Mouse (Mus musculus): ENCODE measurements around the gene Bri3.

The Bri3 gene

DNA sequence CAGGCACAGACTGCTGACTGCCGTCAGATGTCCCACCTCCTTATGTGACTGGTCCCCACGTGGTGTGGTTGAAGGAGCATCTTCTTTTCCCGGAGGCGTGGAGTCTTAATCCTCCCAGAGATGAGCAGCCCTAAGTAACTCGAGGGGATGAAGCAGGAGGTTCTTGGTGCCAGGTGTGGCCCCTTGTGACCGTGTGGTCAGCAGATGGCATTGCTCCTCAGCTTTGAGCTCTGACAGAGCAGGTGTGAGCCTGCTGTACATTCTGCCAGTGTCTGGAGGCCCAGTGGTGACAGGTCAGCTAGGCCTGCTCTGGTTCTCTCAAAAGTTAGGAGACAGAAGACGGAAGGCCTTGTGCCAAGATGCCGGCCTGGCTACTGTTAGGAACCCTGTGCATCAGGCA lies 16.2 kb downstream of the Bri3 start:
- DNase-seq (ENCODE audit: extremely low read depth, insufficient read length, low spot score), result no peak

DNA sequence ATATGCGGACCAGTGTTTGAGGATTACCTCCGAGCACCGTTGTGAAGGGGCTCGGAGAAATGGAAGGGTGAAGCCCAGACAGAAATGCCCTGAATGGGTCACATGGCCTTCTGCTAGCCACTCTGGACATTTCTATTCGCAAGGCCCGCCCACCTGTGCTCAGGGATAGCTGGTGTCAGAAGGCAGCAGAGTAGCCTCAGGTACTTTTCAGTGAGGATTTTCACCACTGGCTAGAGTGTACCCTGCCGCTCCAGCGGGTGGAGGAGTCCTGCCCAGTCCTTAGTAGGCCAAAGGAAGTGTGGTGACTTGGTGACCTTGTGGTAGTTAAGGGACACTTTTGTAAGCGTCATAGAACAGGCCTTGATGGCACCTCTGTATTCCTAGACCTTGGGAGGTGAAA lies 17.1 kb downstream of the Bri3 start:
- DNase-seq (ENCODE audit: extremely low read depth, insufficient read length, low spot score), result no peak

DNA sequence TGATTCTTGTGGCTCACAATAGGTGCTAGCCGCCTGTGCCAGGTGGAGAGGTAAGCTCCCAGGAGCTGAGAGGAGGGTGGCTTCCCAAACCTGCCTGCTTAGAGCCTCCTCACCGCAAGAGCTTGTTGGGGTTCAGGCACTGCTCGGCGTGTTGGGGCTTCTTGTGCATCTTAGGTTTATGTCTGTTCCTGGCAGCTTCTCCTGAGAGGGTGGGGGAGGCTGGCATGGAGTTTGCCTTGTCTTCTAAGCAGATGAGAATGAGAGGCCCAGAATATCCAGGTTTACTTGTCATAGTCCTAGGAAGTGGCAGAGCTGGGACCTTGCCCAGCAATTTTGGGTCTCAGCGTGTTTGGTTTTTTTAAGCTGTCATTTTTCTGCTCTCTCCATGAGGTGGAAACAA lies 17.6 kb downstream of the Bri3 start:
- DNase-seq (ENCODE audit: extremely low read depth, insufficient read length, low spot score), result no peak

DNA sequence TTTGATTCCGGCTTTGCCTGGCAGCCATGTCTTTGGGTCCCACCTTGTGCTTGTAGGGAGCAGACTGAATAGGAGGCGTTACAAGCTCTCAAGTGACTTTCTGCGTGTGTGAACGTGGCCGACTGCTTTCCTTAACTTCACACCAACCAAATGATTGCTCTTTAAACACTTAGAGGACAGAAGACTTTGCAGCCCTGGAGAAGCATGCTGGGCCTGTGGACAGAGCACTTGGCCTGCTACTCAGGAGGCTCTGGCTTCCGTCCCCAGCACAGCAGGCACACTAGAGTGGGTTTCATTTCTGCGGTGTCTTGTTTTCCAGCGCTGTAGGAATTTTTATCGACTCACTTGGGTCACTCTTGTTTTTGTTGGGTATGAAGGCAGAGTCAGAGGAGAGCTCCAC lies 18.8 kb downstream of the Bri3 start:
- no peak for DNase-seq (ENCODE audit: extremely low read depth, insufficient read length, low spot score)

DNA sequence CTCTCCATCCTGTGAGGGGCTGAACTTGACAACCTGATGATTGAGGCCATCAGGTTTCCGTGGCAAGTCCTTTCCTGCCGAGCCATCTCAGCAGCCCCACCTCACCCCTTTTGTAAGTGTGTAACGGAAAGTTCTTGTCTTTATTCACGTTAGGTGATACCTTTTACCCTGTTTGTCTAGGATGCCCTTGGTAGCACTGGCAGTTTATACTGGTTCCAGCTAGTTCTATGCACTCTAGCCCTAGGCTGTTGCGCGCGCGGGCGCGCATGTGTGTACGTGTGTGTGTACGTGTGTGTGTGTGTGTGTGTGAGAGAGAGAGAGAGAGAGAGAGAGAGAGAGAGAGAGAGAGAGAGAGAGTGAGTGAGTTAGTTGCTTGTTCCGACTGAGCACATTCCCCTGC lies 19.3 kb downstream of the Bri3 start:
- no peak for DNase-seq (ENCODE audit: extremely low read depth, insufficient read length, low spot score)

DNA sequence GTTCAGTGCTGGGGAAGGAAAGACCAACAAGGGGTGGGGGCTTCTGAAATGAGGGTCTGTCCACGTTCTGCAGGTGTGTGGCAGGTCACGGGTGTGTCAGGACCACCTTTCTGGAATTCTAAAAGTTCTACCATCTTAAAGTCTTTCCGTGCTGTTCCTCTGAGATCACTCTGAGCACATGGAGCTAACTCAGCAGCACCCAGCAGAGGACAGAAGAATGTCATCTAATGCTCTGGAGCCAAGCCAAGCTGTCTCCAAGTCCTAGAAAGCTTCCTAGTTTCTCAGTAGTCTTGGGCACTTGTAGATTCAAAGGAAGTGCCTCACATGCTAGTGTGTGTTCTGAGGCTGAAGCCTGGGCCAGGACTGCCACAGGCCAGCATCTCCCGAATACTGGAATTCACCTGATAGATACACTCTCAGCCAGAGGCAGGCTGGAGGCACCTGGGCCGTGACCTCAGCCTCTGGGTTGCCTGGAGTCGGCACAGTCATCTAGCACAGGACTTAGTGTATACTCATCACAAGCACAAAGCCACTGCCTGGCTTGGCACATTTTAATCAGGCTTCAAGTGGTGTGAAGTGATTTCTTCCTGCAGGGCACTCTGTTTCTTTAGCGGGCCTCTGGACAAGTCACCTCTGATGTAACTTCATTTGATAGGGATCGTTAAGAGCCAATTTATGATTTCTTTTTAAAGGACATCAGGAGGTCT lies 23.5 kb downstream of the Bri3 start:
- peak; percentile 43 for DNase-seq (ENCODE audit: extremely low read depth, insufficient read length, low spot score)

DNA sequence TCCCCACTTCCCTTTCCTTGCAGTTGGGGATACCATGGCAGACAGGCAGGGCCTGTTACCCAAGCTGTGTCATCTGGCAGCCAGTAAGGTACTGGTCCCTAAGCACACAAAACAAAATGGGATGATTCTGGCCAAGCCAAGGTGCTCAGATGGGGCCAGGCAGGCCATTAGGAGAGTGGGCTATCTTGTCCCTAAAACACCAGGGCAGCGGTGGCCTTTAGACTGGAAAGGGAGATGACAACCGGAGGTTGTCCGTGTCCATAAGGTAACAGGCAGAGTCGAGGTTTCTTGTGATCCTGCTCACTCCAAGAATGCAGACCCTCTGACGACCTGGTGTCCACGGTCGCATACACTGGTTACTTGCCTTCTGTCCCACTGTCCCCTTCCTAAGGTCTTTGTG lies 25.7 kb downstream of the Bri3 start:
- DNase-seq (ENCODE audit: extremely low read depth, insufficient read length, low spot score), result no peak

DNA sequence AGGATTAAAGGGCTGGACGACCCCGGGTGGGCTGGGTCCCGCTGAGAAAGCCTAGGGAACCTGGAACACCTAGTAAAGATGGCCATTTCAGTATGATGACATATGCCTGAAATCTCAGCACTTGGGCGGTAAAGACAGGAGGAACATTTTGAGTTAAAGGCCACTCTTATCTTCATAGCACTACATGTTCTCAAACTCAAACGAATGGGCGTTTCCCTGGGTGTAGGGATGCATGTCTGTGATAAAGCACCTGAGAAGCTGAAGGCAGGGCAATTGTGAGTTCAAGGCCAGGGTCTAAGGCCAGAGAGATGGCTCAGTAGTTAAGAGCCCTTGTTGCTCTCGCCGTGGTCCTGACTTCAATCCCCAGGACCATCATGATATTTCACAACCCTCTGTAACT lies 26.2 kb downstream of the Bri3 start:
- DNase-seq (ENCODE audit: extremely low read depth, insufficient read length, low spot score), result no peak

DNA sequence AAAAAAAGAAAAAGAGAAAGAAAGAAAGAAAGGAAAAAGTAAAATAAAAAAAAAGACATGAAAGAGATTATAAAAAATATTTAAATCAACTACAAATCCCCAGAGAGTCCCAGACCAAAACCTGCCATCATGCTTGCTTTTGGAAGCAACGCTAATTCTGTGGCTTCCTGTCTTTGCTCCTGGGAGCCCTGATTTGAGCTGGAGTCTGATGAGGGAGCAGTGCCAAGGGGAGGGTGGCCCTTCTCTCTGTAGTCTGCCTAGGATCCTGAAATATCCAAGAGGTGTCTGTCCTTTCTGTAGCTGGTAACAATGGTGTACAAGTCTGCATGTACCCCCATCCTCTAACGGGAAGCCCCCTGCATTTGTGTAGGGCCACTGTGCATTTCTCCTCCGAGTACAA lies 26.9 kb downstream of the Bri3 start:
- no peak for DNase-seq (ENCODE audit: extremely low read depth, insufficient read length, low spot score)

DNA sequence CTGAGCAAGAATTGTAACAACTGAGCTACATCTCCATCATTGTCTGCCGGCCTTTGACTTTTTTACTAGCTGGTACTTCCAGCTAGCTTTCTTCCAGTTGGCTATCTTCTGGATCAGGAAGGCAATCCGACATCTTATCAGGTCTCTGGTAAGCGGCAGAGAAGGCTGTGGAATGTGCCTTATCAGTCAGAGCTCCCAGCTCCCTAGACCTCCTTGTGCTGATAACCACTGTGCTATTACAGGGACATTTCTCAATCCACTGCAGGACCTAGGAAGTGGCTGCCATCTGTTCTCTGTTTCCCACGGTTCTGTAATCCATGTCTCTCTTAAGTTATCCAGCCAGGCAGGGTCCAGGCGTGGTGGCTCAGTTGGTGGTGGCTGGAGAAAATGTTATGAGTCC lies 27.5 kb downstream of the Bri3 start:
- DNase-seq (ENCODE audit: extremely low read depth, insufficient read length, low spot score), result no peak

DNA sequence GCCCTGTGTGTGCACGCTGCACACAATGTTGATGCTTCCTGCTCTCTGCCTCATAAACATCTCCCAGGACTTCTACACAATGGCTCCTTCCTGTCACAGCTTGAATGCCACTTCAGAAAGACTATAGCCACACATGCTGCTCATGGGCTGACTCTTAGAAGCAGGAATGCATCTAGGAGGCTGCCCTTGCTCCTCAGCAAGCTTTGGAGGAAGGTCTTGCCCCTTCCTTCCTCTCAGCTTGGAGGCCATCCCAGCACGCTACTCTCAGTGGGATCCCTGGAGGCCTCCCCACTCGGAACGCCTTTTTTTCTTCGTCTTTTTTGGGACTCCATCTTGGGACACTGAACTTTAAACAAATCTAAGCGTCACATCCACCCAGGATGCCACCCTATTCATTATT lies 30.7 kb downstream of the Bri3 start:
- DNase-seq (ENCODE audit: extremely low read depth, insufficient read length, low spot score), result no peak

DNA sequence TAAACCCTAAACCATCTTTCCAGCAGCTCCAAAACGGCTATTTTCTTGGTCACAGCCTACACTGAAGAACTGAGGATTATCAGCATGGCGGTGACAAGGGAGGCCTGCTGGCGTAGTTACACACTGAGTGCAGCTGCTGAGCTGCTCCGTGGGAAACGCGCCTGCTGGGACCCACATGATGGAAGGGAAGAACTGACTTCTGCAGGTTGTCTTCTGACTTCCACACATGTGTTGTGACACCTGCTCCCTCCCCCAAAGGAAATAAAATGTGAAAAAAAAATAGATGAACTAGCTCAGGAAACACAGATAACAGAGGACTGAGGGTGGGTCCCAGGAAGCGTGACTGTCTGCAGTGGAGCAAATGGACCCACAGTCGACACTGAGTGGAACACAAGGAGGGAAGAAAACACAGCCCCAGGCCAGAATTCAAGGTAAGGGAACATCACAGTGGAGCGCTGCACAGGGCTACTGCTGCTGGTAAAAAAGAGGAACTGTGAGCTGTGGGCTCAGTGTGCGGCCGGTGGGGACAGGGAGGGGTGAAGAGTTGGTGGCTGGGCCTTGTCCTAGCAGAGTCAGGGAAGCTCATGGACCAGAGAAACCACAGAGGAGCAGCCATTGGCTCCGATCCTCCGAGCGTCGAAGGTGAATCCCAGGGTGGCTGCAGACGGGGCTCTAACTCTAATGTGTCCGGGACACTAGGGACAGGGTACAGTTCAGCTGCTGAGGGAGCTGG lies 32.8 kb downstream of the Bri3 start:
- DNase-seq (ENCODE audit: extremely low read depth, insufficient read length, low spot score), result no peak

DNA sequence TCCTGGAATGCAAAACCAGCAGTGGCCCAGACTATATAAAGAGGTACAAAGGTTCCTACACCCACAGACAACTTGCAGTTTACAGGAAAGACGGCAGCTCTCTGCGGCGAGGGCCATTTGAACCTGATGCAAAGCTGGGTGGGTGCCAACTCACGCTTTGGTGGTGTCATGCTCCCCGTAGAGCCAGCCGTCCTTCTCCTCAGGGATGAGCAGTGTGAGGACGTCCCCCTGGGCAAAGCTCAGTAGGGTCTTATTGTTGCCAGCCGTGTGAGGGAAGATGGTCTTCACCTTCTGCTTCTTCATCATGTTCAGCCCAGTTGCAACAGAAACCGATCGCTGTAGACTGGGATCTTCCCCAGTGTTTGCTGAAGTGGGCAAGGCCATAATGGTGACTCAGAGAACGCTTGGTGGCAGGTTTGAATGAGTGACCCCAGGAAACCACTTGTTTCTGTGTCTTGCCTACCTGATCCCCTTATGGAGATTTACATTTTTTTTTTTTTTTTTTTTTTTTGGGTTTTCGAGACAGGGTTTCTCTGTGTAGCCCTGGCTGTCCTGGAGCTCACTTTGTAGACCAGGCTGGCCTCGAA lies 34.2 kb downstream of the Bri3 start:
- no peak for DNase-seq (ENCODE audit: extremely low read depth, insufficient read length, low spot score)

DNA sequence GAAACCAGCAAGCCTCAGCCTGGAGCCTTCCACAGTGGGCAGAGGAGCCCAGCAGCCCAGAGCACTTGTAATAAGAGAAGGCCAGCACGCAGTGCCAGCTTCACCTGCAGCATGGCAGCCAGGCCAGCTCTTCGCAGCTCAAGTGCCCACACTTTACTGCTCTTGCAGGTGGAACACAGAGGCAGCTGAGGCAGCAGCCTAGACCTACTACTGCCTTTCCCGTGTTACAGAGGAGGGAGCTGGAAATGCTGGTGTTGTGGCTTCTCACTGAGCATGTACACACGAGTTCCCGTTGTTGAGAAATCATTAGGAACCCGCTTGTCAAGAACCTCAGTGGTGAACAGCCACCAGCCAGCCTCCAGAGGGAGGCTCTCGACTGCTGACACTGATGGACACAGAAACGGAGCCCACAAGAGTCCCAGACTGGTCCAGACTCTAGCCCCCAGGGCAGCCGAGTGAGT lies 34.9 kb downstream of the Bri3 start:
- DNase-seq (ENCODE audit: extremely low read depth, insufficient read length, low spot score), result no peak

DNA sequence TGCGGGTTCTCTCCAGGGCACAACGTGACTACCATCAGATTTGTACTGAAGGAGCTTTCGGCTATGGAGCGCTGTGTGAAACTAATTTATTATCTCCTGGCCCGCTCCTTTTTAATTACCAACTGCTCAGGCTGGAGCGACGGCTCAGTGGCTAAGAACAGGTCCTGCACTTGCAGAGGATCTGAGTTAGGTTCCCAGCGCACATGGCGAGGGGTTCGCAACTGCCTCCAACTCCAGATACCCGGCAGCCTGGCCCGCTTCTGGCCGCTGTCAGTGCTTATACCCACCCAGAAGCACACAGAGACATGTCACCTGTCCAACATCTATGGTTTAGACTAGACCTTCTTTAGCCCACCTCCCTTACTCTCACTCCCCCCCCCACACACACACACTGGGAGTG lies 35.7 kb downstream of the Bri3 start:
- DNase-seq (ENCODE audit: extremely low read depth, insufficient read length, low spot score), result no peak

DNA sequence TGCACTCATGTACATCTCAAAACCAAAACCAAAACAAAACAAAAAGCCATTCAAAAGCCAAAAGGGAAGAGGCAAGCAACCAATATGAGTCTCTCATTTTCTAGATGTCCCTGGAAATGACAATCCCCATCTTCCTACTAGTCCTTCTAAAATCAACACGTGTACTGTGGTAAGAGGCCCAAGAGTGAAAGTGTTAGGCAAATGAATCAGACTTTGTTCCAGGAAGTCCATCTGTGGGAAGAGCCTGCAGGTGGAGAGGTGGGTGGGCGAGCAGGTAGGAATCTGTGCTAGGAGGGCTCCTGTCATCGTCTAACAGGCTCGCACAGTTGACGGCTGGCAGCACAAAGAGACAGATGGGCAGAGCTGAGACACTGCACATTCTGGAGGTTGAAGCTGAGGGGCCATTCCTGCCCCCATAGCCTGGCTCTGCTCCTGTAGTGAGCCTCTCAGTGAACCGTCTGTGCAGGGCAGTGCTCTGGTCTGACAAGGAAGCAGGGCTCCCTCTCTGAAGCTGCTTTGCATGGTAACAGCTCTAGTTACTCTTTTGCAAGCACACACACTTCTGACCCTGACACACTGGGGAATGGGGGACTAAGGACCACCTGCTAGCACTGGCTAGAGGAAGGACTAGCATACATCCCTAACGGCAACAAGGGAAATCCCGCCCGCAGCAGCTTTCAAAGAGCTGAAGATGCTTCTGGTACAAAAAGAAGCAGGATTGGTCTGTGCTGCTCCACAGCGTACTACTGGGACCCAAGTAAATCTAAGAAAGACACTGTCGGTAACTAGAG lies 38.4 kb downstream of the Bri3 start:
- no peak for DNase-seq (ENCODE audit: extremely low read depth, insufficient read length, low spot score)

DNA sequence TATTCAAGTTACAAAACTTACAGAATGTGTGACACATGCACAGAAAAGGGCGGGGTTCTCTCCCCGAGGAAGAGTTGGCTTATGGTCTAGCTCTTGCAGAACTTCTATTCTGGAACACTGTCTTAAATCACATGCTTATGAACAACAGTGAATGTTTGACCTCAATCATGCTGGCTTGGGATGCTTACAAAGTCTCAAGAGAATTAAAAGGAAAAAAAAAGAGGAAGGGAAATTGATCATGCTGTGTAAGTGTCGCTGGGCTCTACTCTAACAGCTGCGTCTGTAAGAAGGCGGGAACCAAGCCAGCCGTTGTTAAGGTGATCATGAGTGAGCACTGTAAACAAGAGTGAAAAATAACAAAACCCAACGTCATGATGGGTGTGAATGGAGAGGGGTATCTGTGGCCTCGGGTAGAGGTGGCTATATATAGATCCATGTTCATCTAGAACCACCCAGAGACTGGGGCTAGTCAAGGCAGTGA lies 39.4 kb downstream of the Bri3 start:
- DNase-seq (ENCODE audit: extremely low read depth, insufficient read length, low spot score), result no peak

DNA sequence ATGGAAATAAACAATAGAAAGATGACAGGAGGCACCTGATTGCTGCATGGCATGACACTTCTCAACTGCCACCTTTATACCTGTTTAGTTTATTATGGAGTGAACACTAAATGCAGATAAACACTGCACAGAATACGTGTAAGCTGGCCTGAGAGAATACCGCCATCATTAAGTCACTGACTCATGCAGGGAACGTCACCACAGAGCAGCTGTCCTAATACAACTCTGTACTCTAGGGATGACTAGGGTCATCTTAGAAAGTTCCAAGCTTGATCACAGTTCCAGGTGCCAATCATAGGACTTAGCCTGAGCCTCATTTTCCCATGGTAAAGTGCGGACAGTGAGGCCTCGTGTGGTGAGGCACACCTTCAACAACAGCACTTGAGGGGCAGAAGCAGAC lies 40.4 kb downstream of the Bri3 start:
- DNase-seq (ENCODE audit: extremely low read depth, insufficient read length, low spot score), result no peak

DNA sequence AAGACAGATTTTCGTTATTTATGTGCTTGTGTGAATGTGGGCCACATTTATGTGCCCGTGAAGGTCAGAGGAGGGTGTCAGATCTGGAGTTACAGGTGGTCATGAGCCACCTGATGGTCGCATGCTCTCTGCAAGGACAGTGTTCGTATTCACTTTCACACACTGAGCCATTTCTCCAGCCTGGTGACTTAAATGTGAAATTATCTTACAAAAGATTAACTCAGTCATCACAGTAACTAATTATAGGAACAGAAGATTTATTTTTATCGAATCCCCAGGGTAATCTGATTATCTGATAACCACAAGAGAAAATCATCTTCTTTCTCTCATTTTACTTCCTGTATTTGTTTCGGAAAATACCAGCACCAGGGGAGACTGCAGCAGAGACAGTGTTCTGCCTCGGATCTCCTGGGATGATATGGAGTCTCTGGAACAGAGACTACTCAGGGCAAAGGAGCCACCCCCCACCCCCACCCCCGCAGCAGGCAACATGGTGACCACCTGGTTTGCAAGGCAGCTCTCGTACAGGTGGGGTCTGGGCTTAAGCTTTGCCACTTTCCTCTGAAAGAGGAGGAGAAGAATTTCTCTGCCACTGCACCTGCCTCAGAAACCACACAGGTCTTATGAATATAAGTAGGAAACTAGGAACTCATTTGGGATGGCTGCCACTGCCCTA lies 42.5 kb downstream of the Bri3 start:
- no peak for DNase-seq (ENCODE audit: extremely low read depth, insufficient read length, low spot score)

DNA sequence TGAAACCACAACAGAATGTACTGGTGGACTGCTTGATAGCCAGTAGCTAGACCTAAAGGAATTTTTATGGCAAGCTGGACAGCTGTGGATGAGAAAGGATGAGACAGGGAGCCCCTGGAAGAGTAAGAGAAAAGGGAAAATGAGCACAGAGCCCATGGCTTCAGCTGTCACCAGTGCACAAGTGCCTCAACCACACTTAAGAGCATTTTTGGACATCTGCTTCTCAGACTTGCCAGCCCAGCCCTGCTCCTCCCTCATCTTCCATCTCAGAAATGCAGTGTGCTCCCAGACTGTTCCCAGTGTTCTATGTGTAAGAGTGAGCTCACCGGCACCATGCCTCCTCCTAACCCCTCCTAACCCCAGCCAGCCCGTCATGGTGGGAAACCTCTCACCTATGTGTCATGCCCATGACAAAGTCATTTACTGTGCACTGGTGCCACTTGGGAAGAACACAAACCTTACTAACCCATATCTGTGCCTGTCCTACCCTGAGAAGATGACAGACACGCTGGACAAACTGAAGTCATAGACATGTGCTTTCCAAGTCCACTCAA lies 43.1 kb downstream of the Bri3 start:
- DNase-seq (ENCODE audit: extremely low read depth, insufficient read length, low spot score), result no peak
